Mouse (Mus musculus): ENCODE measurements around the gene Epo.

Epo gene

GRCm38 (mm10) chr5:137539291-137539801 lies 6.3 kb upstream of the Epo start:
- no peak for DNase-seq (ENCODE audit: low spot score)

DNA sequence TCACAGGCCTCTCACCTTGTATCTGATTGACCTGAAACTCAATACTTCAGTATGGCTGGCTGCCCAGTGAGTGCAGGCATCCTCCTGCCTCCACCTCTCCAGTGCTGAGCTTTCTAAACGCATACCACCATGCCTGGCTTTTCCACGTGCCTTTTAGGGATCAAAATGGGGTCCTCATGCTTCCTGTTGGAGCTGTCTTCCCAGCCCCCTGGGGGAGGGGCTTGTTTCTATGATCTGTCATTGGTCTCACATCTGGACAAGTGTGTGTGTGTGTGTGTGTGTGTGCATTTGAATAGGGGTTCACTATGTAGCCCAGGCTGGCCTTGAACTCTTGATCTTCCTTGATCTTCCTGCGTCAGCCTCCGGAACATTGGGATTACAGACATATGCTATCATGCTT lies 4.4 kb upstream of the Epo start:
- DNase-seq (ENCODE audit: low spot score): no peak

- no peak for DNase-seq (ENCODE audit: low spot score)
These were observed 2.3 kb upstream of the Epo start for GRCm38 (mm10) chr5:137535318-137535717.

DNA sequence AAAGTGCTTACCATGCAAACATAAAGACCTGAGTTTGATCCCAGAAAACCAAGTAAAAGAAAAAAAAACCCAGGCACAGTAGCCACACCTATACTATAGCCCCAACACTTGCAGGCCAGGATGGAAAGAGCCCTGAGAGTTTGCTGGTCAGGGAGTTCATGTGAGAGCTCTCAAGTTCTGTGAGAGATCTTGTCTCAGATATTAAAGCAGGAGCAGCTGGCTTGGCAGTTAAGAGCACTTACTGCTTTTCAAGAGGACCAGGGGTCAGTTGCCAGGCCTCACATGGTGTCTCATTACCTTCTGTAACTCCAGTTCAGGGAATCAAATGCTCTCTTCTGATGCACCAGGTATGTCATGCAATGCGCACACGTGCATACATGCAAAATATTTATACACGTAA lies 1.7 kb upstream of the Epo start:
- DNase-seq (ENCODE audit: low spot score): no peak

DNA sequence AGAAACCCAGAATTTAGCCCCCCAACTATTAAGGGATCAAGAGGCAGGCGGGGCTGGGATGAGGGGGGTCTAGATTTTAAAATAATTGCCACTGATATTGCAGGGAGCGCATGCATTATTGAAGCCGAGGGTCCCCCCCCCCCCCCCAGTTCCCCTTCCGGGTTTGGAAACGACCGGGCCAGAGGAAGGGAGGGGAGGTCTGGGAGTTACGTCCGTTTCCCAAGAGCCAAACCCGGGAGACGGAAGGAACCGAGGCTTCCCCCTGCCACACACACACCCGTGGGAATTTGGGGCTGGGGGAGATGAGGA lies 280 bp downstream of the Epo start:
- DNase-seq (ENCODE audit: low spot score): no peak

DNA sequence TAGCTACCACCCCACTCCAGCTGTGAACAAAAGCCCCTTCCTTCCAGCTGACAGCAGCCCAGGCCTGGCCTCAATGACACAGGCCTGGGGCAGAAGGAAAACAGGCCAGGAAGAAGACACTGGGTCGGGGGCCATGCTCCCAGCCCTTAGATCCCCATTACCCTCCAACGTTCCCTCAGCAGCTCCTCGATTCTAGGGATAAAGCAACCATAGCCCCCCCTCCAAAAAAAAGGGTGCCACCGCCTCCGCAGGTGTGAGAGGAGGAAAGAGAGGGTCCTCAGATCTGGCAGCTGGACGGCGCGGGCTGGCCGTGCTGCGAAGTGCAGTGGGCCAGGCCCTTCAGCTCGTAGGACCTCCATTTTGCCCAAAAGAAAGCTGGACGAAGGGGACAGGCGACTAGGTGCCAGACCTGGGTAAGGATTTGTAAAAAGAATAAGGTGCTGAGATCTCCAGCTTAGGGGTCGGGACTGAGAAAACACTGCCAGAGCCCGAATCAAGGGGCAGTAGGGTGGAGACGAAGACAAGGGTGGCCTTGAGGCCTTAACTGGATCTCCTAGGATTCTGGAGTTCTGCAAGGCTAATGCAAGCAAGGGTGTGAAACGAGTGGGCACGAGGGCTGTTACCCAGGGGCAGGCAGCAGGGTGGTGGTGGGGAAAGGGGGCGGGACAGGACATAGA lies 773 bp downstream of the Epo start:
- DNase-seq (ENCODE audit: low spot score): no peak

DNA sequence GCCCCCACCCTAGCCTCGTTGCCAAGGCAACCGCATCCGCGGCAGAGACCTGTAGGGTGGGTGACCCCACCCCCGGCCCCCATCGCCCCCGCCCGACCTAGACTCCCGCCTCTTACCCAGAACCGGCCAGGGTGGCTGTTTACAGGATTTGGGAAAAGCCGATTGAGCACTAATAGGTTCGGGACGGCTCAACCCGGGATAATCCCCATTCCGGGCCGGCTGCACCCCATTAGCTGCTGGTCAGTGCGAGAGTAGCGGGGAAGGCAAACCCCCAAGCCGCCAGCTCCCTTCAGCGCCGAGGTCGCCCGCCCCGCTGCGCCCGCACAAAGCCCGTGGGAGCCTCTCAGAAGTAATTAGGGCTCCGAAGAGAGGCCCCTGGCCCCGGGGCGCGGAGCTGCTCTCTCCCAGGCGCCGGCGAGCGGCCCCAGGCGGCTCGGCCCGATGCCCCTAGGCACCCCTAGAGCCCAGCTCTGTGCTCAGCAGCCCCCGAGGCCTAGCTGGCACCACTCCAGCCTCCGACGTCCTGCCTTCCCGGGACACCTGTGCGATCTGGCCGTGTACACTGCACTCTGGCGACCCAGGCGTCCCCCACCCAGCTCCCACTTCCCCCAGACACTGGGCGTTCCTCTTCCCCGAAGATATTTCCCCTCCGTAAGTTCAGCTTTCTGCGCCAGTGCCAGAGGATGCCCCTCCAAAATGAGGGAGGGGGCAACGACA lies 1.5 kb downstream of the Epo start:
- peak; percentile 41 for DNase-seq (ENCODE audit: low spot score)

GRCm38 (mm10) chr5:137530588-137531413 lies 2.2 kb downstream of the Epo start:
- peak; percentile 72 for DNase-seq (ENCODE audit: low spot score)

- DNase-seq (ENCODE audit: low spot score): no peak
These were observed 3.0 kb downstream of the Epo start for GRCm38 (mm10) chr5:137530075-137530474.

DNA sequence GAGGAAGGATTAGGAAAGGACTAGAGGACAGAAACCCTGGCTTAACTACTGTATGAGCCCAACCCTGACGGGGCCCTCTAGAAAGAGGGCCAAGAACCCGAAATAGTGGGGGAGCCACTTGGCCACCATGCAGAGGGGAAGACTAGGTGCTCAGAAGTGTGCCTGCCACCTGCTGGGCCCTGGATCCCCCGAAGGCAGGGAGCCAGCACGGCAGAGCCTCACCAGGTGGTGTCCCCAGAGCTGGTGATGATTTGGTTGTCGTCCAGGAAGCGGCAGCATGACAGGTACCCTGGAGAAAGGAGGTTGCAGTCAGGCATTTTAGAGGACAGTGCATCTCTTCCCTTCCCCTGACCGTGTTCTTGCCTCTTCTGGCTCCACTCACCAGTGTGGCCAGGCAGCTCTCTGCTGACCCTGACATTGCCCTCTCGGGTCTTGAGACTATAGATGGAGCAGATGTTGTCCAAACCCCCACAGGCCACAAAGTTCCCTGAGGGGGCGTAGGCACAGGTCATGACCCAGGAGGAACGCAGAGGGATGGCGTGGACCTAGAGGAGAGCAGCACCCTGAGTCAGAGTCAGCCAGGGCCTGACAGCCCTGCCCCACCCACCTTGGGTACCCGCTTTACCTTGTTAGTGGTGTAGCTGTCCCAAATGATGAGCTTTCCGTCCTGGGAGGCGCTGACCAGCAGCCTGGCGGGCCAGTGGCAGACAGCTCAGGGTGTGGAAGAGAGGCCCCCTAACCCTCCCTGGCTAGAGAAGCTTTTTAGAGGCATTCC lies 3.6 kb downstream of the Epo start:
- no peak for DNase-seq (ENCODE audit: low spot score)

DNA sequence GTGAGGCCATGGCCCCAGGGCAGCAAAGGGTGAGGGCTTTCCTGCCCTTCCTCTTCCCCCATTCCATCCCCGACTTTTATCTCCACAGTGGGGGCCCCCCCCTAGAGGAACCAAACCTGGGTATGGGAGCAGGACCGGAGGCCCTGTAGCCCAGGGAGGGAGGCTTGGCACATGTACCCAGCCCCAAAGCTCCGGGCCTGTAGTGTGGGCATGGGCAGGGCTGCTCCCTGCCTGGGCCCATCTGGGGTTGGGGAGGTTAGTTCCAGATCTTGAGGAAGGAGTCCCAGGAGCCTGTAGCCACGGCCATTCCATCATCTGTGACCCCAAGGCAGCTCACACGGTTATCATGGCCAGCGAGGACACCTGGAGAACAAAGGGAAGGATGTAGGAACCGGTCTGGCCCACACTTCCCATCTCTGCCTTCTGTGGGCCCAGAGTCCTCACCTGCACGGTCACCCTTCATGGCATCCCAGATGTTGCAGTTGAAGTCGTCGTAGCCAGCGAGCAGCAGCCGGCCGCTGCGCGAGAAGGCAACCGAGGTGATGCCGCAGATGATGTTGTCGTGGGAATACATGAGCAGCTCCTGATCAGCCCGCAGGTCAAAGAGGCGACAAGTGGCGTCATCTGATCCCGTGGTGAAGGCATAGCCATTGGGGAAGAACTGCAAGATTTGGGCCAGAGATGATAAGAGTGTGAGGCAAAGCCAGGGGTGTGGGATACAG lies 4.6 kb downstream of the Epo start:
- no peak for DNase-seq (ENCODE audit: low spot score)

DNA sequence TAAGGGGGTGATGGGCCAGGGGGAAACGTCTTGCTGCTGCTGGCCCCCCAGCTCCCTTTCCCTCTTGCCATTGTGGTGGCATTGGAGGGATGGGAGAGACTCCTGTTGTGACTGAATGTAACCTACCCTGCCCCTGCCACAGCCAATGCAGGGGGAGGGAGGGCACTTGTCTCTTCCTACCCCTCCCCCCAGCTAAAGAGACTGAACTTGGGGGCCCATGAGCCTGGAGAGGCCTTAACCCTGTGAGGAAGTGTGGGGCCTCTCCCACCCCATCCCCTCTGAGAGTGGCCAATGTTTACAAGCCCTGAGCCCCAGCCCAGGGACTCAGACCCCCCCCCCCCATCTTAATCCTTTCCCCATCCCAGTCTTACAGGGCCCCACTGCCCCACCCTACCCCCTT lies 5.6 kb downstream of the Epo start:
- no peak for DNase-seq (ENCODE audit: low spot score)

GRCm38 (mm10) chr5:137526192-137526936 lies 6.7 kb downstream of the Epo start:
- no peak for DNase-seq (ENCODE audit: low spot score)

DNA sequence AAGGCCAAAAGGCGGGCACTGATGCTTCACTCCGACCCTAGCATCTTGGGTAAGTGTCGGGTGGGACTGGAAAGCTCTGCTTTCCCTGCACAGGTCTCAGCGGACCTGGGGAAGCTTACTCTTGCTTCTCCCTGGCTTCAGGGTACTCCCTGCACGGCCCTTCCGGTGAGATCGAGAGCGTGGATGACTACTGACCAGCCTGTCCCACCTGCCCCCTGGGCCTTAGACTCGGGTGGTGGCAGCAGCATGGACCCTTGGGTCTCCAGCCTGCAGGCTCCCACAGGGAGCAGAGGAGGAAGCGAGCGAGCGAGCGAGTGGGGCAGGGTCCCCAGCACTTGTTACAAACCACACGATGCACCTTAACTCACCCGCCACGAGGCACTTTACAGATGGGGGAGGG lies 7.5 kb downstream of the Epo start:
- no peak for DNase-seq (ENCODE audit: low spot score)

DNA sequence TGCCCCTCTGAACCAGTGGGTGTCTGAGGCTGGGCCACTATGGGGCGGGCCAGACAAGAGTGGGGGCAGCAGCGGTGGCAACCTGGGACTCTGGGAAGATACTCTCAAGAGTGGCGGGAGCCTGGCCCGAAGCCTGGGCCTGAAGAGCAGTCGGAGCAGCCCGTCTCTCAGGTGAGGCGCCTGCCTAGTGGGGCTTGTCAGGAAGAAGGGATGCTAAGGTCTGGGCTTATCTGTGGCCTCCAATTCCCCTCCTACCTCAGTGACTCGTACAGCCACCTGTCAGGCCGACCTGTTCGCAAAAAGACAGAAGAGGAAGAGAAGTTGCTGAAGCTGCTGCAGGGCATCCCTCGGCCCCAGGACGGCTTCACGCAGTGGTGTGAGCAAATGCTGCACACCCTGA lies 8.4 kb downstream of the Epo start:
- no peak for DNase-seq (ENCODE audit: low spot score)

DNA sequence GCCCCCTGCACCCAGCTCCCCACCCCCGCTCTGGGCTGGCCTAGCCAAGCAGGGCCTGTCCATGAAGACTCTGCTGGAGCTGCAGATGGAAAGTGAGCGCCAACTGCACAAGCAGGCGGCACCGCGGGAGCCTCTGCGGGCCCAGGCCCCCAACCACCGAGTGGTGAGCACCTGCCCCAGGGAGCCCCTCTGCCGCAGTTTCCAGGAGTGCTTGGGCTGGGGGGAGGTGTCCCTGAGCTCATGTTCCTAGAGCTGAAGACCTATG lies 8.9 kb downstream of the Epo start:
- DNase-seq (ENCODE audit: low spot score): no peak

DNA sequence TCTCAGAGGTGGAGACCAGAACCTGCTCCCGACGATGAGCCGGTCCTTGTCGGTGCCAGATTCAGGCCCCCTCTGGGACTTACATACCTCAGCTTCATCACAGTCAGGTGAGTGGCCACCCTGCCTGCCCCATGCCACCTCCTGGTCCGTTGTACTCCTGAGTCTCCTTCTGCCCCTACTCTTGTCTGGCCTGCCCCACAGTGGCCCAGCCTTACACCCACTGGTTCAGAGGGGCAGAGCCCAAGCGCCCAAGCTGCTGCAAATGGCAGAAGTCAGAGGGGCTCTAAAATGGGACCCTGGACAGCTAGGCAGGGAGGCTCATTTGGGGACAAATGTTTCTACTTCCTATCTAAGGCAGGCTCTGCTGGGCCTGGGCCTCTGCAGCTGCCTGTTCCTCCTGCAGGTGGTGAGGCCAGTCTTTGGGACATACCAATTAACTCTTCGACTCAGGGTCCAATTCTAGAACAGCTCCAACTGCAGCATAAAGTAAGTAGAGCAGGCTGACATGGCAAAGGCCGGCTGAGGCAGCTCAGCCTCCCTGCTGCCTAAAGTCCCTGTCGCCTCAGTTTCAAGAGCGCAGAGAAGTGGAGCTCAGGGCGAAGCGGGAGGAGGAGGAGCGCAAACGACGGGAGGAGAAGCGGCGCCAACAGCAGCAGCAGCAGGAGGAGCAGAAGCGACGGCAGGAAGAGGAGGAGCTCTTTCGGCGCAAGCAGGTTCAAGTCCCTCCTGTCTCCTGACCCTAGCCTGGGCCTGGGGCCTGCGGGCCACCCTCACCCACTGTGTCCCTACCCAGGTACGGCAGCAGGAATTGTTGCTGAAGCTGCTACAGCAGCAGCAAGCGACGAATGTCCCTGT lies 9.4 kb downstream of the Epo start:
- no peak for DNase-seq (ENCODE audit: low spot score)

GRCm38 (mm10) chr5:137522711-137523110 lies 10.3 kb downstream of the Epo start:
- DNase-seq (ENCODE audit: low spot score): no peak

DNA sequence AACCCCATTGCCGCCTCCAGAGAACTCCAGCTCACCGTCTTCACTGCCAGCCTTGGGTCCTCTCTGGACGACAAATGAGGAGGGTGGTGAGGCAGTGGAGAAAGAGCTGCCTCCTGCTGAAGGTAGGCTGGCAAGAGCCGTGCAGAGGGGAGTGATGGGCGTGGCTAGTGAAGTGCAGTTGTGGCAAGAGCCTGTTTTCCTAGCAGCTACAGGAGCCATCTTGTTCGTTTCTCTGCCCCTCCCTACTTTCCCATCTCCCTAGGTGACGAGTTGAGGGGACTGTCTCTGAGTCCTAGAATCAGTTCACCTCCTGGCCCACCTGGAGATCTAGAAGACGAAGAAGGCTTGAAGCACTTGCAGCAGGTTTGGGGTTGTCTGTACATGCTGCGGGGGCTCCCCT lies 11.2 kb downstream of the Epo start:
- no peak for DNase-seq (ENCODE audit: low spot score)

All from T-cell, adult 2 months (primary cell).